Mouse (Mus musculus) limb, embryonic 15.5 days (tissue): ENCODE data around the gene Rora. TPM values are rescaled to one million over a fixed set of nuclear protein-coding genes. Genes with fewer than 3 reads are reported as not detected.

Experiments
- ATAC-seq: fragments of 200-750 bp; cut with Nextera tagmentation; 2 replicates; pipeline ENCODE4 v1.8.0; 2017; ENCODE audit warnings: low read depth, moderate TSS enrichment; ENCODE audit not compliant: insufficient number of reproducible peaks, low FRiP score, low TSS enrichment
- H3K27ac ChIP-seq: fragments of 300-500 bp; sonication (generic); 2 replicates; pipeline ENCODE4 v1.5.1; 2015; ENCODE audit warnings: moderate library complexity, mild to moderate bottlenecking, inconsistent platforms
- H3K27me3 ChIP-seq: fragments of 300-500 bp; sonication (generic); 2 replicates; pipeline ENCODE4 v1.6.1; 2015; ENCODE audit warnings: inconsistent platforms
- H3K36me3 ChIP-seq: fragments of 300-500 bp; sonication (generic); 2 replicates; pipeline ENCODE4 v1.6.1; 2015; ENCODE audit warnings: inconsistent platforms
- H3K4me1 ChIP-seq: fragments of 300-500 bp; sonication (generic); 2 replicates; pipeline ENCODE4 v1.6.1; 2015; ENCODE audit warnings: inconsistent platforms
- H3K4me2 ChIP-seq: fragments of 300-500 bp; sonication (generic); 2 replicates; pipeline ENCODE4 v1.6.1; 2015; ENCODE audit warnings: mild to moderate bottlenecking, inconsistent platforms
- H3K4me3 ChIP-seq: fragments of 300-500 bp; sonication (generic); 2 replicates; pipeline ENCODE4 v1.5.1; 2015; ENCODE audit warnings: mild to moderate bottlenecking, inconsistent platforms
- H3K9ac ChIP-seq: fragments of 300-500 bp; sonication (generic); 2 replicates; pipeline ENCODE4 v1.6.1; 2015; ENCODE audit warnings: inconsistent platforms
- H3K9me3 ChIP-seq: fragments of 300-500 bp; sonication (generic); 2 replicates; pipeline ENCODE4 v1.6.1; 2016; ENCODE audit warnings: inconsistent platforms
- WGBS: fragments of 180-500 bp; shearing (Covaris S2); methylation state at CpG from one replicate; pipeline ENCODE4 v1.1.7; 2015; 5-methylcytosine and 5-hydroxymethylcytosine counted together
- polyA plus RNA-seq: library from polyadenylated mRNA; unstranded; fragments of >200 nt; fragmentation: Nextera tagmentation; extraction: Ambion mirVana; gene quantifications from 2 replicates; pipeline ENCODE4 v1.2.1, GENCODE M21; 2015

The Rora gene
- polyA plus RNA-seq, 1 experiment from 2014 or later: 25.4 TPM

- H3K9ac ChIP-seq: no peak overlapping the region
- no peaks in the 10 kb centered on the region for H3K9me3 ChIP-seq
- no peak overlapping the region for H3K27ac ChIP-seq
- no peak overlapping the region for H3K4me2 ChIP-seq
- ATAC-seq: no peak
- H3K27me3 ChIP-seq: no peaks in the 10 kb centered on the region
- H3K4me3 ChIP-seq: no peak overlapping the region
- H3K36me3 ChIP-seq: no peaks in the 10 kb centered on the region
- H3K4me1 ChIP-seq: 0 out of 2 replicates have a peak, but pooled peaks cover 4% of the 10 kb centered on the region
- 60% methylated on average over 10 of the region's 10 CpGs for WGBS
Measured at GRCm38 (mm10) chr9:69277256-69277655, 623.7 kb downstream of the Rora start.

- H3K9me3 ChIP-seq: no peaks in the 10 kb centered on the region
- ATAC-seq: no peak
- 86% methylated on average over 3 of the region's 3 CpGs for WGBS
- H3K4me3 ChIP-seq: no peak overlapping the region
- no peak overlapping the region for H3K27ac ChIP-seq
- H3K4me1 ChIP-seq: peaks cover 6% of the 10 kb centered on the region; the same call in 1 of the 2 replicates
- H3K36me3 ChIP-seq: no peaks in the 10 kb centered on the region
- no peaks in the 10 kb centered on the region for H3K27me3 ChIP-seq
- no peak overlapping the region for H3K9ac ChIP-seq
- H3K4me2 ChIP-seq: no peak overlapping the region
Measured at GRCm38 (mm10) chr9:69285011-69285410, 631.4 kb downstream of the Rora start.

GRCm38 (mm10) chr9:69288113-69288512 is 634.5 kb downstream of the Rora start:
- WGBS: 73% methylated on average over 1 of the region's 1 CpGs
- ATAC-seq: no peak
- Histone ChIP-seq H3K36me3 (no peaks in the 10 kb centered on the region), H3K27ac (no peak overlapping the region), H3K4me1 (peaks cover 23% of the 10 kb centered on the region), H3K4me2 (no peak overlapping the region), H3K9ac (no peak overlapping the region), H3K9me3 (no peaks in the 10 kb centered on the region), H3K27me3 (peaks cover 10% of the 10 kb centered on the region), H3K4me3 (no peak overlapping the region)

GRCm38 (mm10) chr9:69288586-69288985 is 635.0 kb downstream of the Rora start:
- Histone ChIP-seq H3K27ac (no peak overlapping the region), H3K4me1 (peaks cover 23% of the 10 kb centered on the region), H3K36me3 (no peaks in the 10 kb centered on the region), H3K27me3 (peaks cover 14% of the 10 kb centered on the region), H3K4me3 (no peak overlapping the region), H3K4me2 (no peak overlapping the region), H3K9ac (no peak overlapping the region), H3K9me3 (no peaks in the 10 kb centered on the region)
- 38% methylated on average over 5 of the region's 5 CpGs for WGBS
- ATAC-seq: no peak

- peak overlapping the region; percentile 63 for H3K27ac ChIP-seq
- under 1% methylated on average over 56 of the region's 59 CpGs for WGBS
- H3K36me3 ChIP-seq: no peaks in the 10 kb centered on the region
- H3K4me2 ChIP-seq: peak overlapping the region; percentile 95
- peaks cover 23% of the 10 kb centered on the region for H3K4me1 ChIP-seq
- H3K4me3 ChIP-seq: peak overlapping the region; percentile 68
- ATAC-seq: peak; percentile 87
- peaks cover 20% of the 10 kb centered on the region for H3K27me3 ChIP-seq
- no peaks in the 10 kb centered on the region for H3K9me3 ChIP-seq
- peak overlapping the region; percentile 69 for H3K9ac ChIP-seq
Measured at GRCm38 (mm10) chr9:69289056-69290017, 635.8 kb downstream of the Rora start.

- peak overlapping the region; percentile 63 for H3K27ac ChIP-seq
- peaks cover 23% of the 10 kb centered on the region for H3K4me1 ChIP-seq
Measured at GRCm38 (mm10) chr9:69290018-69290880, 636.7 kb downstream of the Rora start.

GRCm38 (mm10) chr9:69290881-69291450 is 637.4 kb downstream of the Rora start:
- WGBS: 3% methylated on average over 29 of the region's 29 CpGs
- Histone ChIP-seq H3K4me3 (peak overlapping the region; percentile 68), H3K4me2 (peak overlapping the region; percentile 95), H3K27ac (no peak overlapping the region; the same call in 1 of the 2 replicates), H3K9ac (peak overlapping the region; percentile 69), H3K9me3 (no peaks in the 10 kb centered on the region), H3K27me3 (peaks cover 21% of the 10 kb centered on the region), H3K4me1 (peaks cover 23% of the 10 kb centered on the region), H3K36me3 (no peaks in the 10 kb centered on the region)
- 0 out of 2 replicates have a peak, but pooled peaks have one; percentile 17 for ATAC-seq

More at GRCm38 (mm10) chr9:69290018-69290880, 636.7 kb downstream of the Rora start:
- peak overlapping the region; percentile 95 for H3K4me2 ChIP-seq
- peak; percentile 41; the same call in 1 of the 2 replicates for ATAC-seq
- peak overlapping the region; percentile 68 for H3K4me3 ChIP-seq
- peak overlapping the region; percentile 69 for H3K9ac ChIP-seq
- H3K36me3 ChIP-seq: no peaks in the 10 kb centered on the region
- H3K9me3 ChIP-seq: no peaks in the 10 kb centered on the region
- peaks cover 21% of the 10 kb centered on the region for H3K27me3 ChIP-seq
- under 1% methylated on average over 66 of the region's 73 CpGs for WGBS

GRCm38 (mm10) chr9:69291451-69291850 is 637.9 kb downstream of the Rora start:
- no peaks in the 10 kb centered on the region for H3K9me3 ChIP-seq
- H3K36me3 ChIP-seq: no peaks in the 10 kb centered on the region
- peak overlapping the region; percentile 68 for H3K4me3 ChIP-seq
- 14% methylated on average over 13 of the region's 13 CpGs for WGBS
- peaks cover 23% of the 10 kb centered on the region for H3K4me1 ChIP-seq
- H3K27me3 ChIP-seq: peaks cover 21% of the 10 kb centered on the region
- H3K9ac ChIP-seq: no peak overlapping the region
- H3K4me2 ChIP-seq: peak overlapping the region; percentile 95
- no peak overlapping the region for H3K27ac ChIP-seq
- no peak for ATAC-seq

GRCm38 (mm10) chr9:69292353-69292752 is 638.8 kb downstream of the Rora start:
- Histone ChIP-seq H3K9me3 (no peaks in the 10 kb centered on the region), H3K9ac (no peak overlapping the region), H3K4me3 (no peak overlapping the region), H3K4me1 (peaks cover 23% of the 10 kb centered on the region), H3K27me3 (peaks cover 21% of the 10 kb centered on the region), H3K36me3 (no peaks in the 10 kb centered on the region), H3K27ac (no peak overlapping the region), H3K4me2 (no peak overlapping the region)
- WGBS: 40% methylated on average over 5 of the region's 5 CpGs
- ATAC-seq: no peak

- Histone ChIP-seq H3K4me2 (no peak overlapping the region), H3K36me3 (no peaks in the 10 kb centered on the region), H3K27me3 (peaks cover 21% of the 10 kb centered on the region), H3K4me3 (no peak overlapping the region), H3K4me1 (peaks cover 23% of the 10 kb centered on the region), H3K9ac (no peak overlapping the region), H3K9me3 (no peaks in the 10 kb centered on the region), H3K27ac (no peak overlapping the region)
- no peak for ATAC-seq
- WGBS: 61% methylated on average over 12 of the region's 12 CpGs
Measured at GRCm38 (mm10) chr9:69292776-69293687, 639.4 kb downstream of the Rora start.

- Histone ChIP-seq H3K9ac (no peak overlapping the region), H3K9me3 (no peaks in the 10 kb centered on the region), H3K36me3 (no peaks in the 10 kb centered on the region), H3K27ac (no peak overlapping the region), H3K4me1 (peaks cover 26% of the 10 kb centered on the region), H3K4me2 (no peak overlapping the region), H3K27me3 (peaks cover 21% of the 10 kb centered on the region), H3K4me3 (no peak overlapping the region)
- no peak for ATAC-seq
- WGBS: 69% methylated on average over 8 of the region's 8 CpGs
Measured at GRCm38 (mm10) chr9:69293688-69294074, 640.1 kb downstream of the Rora start.
